Mouse (Mus musculus): ENCODE measurements around the gene Txndc11. TPM values are rescaled to one million over a fixed set of nuclear protein-coding genes. Genes with fewer than 3 reads are reported as not detected.
"Not testable (repeated sequence)": the region's sequence is repeated elsewhere in the genome, so short reads cannot be mapped to it uniquely, and the experiment has no call there.

The Txndc11 gene
- total RNA-seq (2021) = 43.9 and 44.1 TPM in 2 replicates
- long read RNA-seq, full-length matches to known transcripts = 25 of 47 reads
- long read RNA-seq, partial matches to known transcripts = 2 of 47 reads
- long read RNA-seq, other reads (novel, unspliced or antisense) = 20 of 47 reads

DNA sequence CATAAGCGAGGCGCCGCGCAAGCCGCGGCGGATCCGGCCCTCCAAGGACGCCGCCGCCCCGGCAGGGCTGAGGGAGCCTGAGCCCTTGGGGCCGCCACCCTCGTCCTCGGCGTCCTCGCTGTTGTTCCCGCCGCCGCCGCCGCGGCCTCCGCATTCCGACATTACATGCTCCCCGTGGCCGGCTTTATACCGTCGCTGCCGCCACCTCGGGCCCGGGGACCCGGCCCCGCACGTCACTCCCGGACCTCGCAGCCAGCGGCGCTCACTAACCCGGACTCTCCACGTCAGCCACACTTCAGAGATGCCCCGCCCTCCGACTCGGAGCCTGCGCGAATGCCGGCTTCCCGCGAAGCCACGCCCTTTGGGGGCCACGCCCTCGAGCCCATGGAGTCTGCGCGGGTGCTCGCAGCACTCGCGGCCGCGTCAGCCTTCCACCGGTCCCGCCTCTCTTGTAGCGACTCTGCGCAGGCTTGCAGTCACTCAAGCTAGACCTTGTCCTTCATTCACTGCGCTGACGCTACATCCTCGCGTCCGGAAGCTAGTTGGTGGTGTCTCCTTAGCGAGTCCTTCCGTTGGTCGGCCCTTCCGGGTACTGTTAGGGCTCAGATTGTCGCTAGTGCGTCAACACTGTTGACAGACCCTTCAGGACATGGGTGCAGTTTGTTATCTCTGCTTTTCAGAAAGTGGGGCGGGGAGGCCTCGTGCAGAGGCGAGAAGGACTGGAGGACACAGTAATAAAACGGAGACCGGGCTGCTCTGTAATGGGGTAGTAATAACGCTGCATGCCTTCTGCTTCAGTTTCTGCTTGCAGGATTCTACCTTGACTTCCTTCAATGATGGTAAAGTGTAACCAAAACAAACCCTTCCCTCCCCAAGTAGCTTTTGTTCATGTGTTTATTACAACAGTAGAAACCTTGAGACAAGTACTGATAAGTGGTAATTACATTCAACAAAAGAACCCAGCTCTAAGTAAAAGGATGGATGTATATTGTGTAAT lies at the start of gene Txndc11:
Gene Txndc11 (minus strand): TSS at position 303 of the 997 bp plus-strand sequence.
- peak; percentile 100 for DNase-seq

DNA sequence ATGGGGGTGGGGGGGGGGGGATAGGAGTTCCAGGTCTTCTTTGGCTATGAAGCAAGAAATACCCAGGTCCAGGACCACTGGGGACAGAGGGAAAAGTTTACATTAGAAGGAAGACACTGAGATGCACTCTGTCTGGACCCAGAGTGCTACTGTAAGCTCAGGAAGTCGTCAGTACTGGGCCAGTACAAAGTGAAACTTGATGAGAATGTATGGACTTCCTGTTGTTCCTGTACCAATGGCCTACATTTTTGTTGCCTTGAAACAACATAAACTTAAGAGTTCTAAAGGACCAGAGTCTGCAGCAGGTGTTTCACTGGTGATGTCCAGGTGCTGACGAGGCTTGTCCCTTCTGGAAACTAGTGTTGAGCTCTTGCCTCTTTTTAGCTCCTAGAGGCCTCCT lies 43.0 kb upstream of the Txndc11 start:
- DNase-seq = no peak

GRCm38 (mm10) chr16:11176884-11177244 lies 42.4 kb upstream of the Txndc11 start:
- DNase-seq = no peak

- peak; percentile 93 for DNase-seq
Observed at GRCm38 (mm10) chr16:11176208-11176883, 41.9 kb upstream of the Txndc11 start, which contains the start of gene Zc3h7a. Gene Zc3h7a (minus strand): TSS chr16:11176393.

DNA sequence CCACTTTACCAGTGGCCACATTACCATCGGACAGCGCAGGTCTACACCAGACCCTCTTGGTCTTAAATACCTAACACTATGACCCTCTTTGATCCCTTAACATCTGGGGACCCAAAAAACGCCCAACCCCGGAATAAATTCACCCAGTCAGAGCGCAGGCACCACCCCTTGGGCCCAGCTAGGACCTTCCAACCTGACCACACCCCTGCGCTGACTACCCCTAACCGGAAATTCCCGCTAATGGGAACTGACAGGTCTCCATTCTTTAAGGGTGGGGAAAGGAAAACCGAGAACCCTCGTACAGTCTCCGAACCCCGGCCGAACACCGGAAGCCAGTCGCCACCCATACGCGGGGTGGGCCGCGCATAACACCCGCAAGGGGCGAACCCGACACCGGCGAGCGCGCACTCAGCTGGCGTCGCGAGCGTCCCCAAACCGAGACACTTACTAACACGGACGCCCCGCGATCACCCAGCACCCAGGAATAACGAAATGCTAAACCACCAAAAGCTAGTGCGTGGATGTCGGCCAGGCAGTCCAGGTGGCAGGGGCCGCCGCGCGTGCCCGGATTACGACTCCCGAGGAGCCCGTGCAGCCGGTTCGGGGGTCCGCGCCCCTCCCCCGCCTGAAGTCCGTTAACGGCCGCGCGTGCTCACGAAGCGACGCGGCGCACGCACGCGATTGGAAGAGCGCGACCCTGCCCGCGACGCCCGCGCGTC lies 41.2 kb upstream of the Txndc11 start:
- peak; percentile 64 for DNase-seq

DNA sequence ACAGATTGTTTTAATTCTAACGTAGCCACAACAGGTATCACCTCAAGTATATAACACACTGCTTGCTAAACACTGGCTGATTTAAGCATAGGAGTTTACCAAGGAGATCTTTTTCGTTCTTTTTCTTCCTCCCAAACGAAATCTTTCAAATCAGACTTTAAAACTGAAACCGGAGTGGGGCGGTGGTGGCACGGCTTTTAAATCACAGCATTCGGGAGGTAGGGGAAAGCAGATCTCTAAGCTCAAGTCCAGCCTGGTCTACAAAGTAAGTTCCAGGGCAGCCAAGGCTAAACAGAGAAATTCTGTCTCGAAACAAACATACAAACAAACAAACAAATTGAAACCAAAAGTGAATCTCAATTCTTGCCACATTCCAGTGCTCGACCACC lies 40.6 kb upstream of the Txndc11 start:
- DNase-seq = no peak

GRCm38 (mm10) chr16:11174671-11175081 lies 40.2 kb upstream of the Txndc11 start:
- peak; percentile 43 for DNase-seq

DNA sequence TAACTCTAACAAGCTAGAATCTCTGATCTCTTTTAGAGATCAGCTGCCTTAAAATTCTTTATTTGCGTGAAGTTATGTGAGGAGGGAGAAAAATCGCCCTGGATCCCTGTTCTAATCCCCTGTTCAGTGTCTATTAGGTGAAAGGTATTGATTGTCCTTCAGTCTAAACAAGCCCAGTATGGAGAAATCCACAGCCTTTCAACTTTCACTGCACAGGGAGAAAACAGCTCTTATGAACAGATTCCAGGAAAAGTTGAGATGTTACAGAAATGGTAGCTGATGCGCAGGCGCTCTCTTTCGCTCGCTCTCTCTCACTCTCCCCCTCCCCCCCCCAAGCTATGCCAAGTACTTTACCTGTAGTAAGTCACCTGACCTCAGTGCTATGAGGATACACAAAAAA lies 37.2 kb upstream of the Txndc11 start:
- DNase-seq = no peak

- DNase-seq = no peak
Observed at GRCm38 (mm10) chr16:11166431-11166830, 32.0 kb upstream of the Txndc11 start.

GRCm38 (mm10) chr16:11164695-11165255 lies 30.3 kb upstream of the Txndc11 start:
- DNase-seq = no peak

DNA sequence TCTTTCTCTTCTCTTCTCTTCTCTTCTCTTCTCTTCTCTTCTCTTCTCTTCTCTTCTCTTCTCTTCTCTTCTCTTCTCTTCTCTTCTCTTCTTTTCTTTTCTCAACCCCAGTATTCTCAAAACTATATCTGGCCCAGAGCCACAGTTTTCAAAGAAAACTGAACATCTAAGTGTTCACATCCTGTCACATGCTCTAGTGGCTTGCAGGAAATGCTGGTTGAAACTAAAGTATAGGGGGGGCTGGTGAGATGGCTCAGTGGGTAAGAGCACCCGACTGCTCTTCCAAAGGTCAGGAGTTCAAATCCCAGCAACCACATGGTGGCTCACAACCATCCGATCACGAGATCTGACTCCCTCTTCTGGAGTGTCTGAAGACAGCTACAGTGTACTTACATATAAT lies 23.3 kb upstream of the Txndc11 start:
- not testable (repeated sequence) for DNase-seq

DNA sequence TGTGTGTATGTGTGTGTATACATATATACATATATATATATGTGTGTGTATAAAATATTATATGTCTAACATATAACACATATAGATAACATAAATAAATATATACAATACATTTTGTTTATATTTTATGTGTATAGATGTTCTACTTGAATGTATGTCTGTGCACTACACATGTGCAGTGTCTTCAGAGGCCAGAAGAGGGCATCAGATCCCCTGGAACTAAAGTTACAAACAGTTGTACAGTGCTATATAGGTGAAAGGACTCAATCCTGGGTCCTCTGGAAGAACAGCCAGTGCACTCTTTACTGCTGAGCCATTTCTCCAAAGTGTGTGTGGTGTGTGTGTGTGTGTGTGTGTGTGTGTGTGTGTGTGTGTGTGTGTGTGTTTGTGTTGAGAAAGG lies 20.1 kb upstream of the Txndc11 start:
- DNase-seq = no peak

DNA sequence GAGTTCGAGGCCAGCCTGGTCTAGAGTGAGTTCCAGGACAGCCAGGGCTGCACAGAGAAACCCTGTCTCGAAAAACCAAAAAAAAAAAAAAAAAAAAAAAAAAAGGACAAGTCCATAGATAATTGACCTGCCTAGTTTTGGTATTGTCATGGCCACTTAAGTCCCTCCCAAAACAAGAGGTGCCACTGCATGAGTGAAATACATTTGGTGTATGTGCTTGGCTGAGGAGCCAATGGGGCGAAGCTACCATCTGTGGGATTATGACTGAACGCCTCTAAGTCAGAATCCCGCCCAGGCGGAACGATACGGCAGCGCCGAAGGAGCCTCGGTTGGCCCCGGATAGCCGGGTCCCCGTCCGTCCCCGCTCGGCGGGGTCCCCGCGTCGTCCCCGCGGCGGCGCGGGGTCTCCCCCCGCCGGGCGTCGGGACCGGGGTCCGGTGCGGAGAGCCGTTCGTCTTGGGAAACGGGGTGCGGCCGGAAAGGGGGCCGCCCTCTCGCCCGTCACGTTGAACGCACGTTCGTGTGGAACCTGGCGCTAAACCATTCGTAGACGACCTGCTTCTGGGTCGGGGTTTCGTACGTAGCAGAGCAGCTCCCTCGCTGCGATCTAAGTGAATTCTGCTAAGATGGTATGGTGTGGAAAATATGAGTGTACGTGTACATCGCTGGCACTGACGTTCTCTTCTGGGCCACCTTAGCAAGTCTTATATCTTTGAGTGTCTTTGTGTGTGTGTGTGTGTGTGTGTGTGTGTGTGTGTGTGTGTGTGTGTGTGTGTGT lies 9.4 kb upstream of the Txndc11 start:
- DNase-seq = peak; percentile 100

DNA sequence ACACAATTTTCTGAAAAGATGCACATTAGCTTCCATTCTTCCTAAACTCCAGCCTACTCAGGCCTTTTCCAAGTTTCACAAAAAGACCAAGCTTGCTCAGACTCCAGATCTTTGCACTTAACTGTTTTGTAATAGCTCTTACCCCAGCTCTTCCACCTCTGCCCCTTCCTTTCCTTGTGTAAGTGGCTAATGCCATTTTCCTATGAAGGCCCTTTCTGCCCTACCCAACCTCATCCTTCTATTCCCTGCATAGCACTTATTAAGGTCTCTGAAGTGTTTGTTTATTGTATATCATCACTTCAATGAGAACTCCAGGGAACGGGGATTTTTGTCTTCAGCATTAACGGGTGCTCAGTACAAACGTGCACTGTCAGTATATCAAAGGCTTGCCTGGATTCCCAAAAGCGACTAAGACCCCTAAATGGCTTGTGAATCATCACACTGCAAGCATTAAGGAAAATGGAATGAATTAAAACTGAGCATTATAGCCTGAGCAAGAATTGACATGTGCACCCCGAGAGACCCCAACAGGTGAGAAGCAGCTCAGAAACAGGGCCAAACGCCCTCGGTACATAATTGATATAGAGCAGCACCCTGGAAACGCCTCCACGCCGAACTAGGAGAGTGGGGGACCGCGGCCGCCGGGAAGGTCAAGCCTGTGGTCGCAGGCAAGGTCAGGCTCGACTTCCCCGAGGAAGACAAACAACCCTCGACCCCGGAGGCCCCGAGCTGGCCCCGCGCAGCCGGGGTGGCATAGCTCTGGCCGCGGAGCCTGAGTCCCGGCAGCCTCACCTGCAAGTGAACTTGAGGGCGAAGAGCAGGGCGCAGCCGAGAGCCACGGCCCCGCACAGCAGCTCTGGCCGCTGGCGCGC lies 738 bp downstream of the Txndc11 start:
- DNase-seq = no peak

GRCm38 (mm10) chr16:11132839-11133238 lies 1.6 kb downstream of the Txndc11 start:
- no peak for DNase-seq

- DNase-seq = no peak
Observed at GRCm38 (mm10) chr16:11128301-11128700, 6.1 kb downstream of the Txndc11 start.

- no peak for DNase-seq
Observed at GRCm38 (mm10) chr16:11125371-11125770, 9.1 kb downstream of the Txndc11 start.

DNA sequence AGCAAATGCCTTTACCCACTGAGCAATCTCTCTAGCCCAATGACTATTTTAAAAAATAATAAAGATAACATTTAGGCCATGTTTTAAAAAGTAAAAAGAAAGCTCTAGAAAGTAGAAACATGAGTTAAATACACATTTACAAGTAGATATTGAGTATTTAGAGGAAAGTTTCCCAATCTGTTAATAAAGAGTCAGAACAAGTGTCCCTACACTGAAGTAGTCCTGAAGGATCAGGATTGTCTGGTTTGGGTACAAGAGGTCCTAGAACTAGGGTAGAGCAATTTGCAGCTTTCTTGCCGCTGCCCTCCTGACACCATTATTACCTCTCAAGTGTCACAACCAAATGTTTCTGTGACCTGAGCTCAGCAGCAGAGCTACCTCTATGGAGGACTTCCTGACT lies 10.3 kb downstream of the Txndc11 start:
- no peak for DNase-seq

GRCm38 (mm10) chr16:11122625-11123024 lies 11.8 kb downstream of the Txndc11 start:
- no peak for DNase-seq

GRCm38 (mm10) chr16:11109198-11109740 lies 25.2 kb downstream of the Txndc11 start:
- DNase-seq = no peak
